Mouse (Mus musculus) gastrocnemius, adult 2 months (tissue): Measurements from ENCODE around the gene Ptpn11. TPM values are rescaled to one million over a fixed set of nuclear protein-coding genes. Genes with fewer than 3 reads are reported as not detected.

Experiments
- DNase-seq: peaks from one replicate; pipeline ENCODE4 v3.0.0; 2022
- H3K27ac ChIP-seq: fragments of 200-600 bp; 2 replicates; pipeline ENCODE4 v1.8.1; 2022; ENCODE audit warnings: mild to moderate bottlenecking
- H3K4me3 ChIP-seq: fragments of 200-600 bp; 2 replicates; pipeline ENCODE4 v1.8.1; 2022; ENCODE audit warnings: mild to moderate bottlenecking, moderate library complexity
- CTCF ChIP-seq: fragments of 200-600 bp; IDR thresholded peaks from 2 replicates; pipeline ENCODE4 v1.8.1; 2022; ENCODE audit warnings: antibody characterized with exemption, mild to moderate bottlenecking, moderate library complexity
- intact Hi-C: fragments of 180-260 bp; cut with DNase I; formaldehyde crosslinking; loops from one replicate; pipeline ENCODE4 v1.15.1; 2025
- total RNA-seq, 2 experiments: library from RNA; stranded (reverse); gene quantifications; 2 replicates each; pipeline ENCODE4 v1.2.3; 2021

Gene Ptpn11
- total RNA-seq, 2 experiments from 2014 or later = 70.6 to 74.4 TPM

DNA sequence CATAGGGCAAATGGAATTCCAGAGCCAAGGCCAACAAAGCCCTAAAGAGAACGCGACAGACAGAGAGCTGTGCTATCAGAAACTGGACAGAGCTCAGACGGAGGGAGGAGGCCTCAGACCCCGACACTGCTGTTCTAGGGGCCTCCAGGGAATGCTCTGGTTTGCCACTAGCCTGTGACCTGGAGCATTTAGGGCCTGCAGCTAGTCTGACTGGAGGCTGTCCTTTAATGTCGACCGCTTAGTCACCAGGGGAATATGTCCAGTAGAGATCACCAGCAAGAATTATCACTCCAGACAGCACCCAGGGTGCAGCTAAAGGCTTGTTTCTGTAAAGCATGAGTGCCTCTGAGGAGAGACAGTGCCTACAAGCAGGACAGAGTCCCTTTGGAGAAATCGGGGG is 32.2 kb downstream of the Ptpn11 start:
- intact Hi-C loops = no loop called here
- no peak overlapping the region for H3K4me3 ChIP-seq
- DNase-seq = no peak
- no peak for TF ChIP-seq CTCF
- H3K27ac ChIP-seq = no peak overlapping the region

DNA sequence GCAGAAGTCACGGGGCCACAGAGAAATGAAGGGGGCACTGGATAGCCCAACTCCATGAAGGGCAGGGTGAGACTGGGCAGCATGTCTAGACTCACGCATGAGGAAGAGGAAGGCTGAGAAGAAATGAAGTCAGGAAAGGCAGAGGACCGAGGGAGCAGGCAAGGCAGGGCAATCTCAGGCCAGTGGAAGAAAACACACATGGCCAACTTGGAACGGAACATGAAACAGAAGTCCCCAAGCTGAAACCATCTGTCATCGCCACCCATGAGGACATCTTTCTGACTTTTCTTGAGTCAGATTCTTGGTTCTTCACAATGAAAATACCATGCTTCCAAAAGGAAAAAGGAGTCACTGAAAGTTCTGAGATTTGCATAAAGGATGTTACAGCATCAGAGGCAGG is 33.7 kb downstream of the Ptpn11 start:
- H3K27ac ChIP-seq = 0 out of 2 replicates have a peak overlapping the region, but pooled peaks have one; percentile 8
- H3K4me3 ChIP-seq = no peak overlapping the region
- intact Hi-C loops = no loop called here
- no peak for DNase-seq
- TF ChIP-seq CTCF = no peak

DNA sequence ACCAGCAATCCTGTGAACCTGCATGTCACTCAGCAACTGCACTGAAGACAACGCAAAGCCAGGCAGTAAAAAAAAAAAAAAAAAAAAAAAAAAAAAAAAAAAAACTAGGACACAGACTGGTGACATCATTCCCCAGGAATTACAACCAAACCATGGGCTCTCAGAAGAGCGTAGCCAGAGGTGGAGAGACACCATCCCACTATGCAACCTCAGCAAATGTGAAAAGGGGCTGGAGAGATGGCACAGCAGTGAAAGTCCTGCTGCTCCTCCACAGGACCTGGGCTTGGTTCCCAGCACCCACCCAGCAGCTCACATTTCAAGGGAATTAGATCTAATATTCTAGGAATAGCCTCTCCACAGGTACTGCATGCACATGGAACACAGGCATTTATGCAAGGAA is 34.2 kb downstream of the Ptpn11 start:
- no peak for TF ChIP-seq CTCF
- no peak for DNase-seq
- Histone ChIP-seq H3K27ac (0 out of 2 replicates have a peak overlapping the region, but pooled peaks have one; percentile 8), H3K4me3 (no peak overlapping the region)
- intact Hi-C loops = no loop called here

DNA sequence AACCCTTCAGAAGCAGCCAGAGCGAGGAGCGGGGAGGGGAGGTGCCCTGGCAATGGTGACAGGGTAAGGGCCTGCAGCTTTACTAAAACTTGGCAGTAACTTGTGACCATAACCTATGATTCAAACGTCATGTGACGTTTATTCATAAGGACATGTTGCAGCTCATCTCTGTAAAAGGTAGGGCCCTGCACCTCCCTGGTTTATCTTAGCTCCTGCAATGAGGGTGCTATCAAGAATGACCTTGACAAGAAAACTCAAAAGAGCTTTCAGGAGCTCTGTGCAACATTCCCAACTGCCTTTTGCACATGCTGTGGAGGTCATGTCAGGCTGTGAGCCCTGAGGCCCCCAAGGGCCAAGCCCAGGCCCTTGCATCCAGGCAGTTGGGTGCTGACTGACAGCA is 35.1 kb downstream of the Ptpn11 start:
- no peak overlapping the region for H3K27ac ChIP-seq
- TF ChIP-seq CTCF = no peak
- DNase-seq = no peak
- intact Hi-C loops = no loop called here
- no peak overlapping the region for H3K4me3 ChIP-seq

DNA sequence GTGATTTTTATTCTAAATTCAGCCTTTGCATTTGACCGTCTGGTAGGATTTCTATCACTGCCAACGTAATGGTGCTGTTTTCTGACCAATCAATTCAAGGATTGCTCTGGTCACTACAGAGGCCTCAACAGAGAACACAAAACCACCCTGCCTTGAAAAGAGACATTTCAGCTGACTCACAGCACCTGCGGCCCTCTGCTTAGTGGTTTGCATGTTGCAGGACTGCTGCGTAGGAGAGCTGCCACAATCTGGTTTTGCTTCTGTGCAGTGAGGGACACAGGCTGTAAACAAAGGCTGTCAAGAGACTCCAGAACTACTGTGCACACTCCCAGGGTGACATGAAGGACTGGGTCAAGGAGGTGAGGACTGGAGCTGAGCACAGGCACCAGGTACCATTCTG is 40.5 kb downstream of the Ptpn11 start:
- H3K27ac ChIP-seq = no peak overlapping the region
- intact Hi-C loops = no loop called here
- no peak overlapping the region for H3K4me3 ChIP-seq
- no peak for DNase-seq
- no peak for TF ChIP-seq CTCF

DNA sequence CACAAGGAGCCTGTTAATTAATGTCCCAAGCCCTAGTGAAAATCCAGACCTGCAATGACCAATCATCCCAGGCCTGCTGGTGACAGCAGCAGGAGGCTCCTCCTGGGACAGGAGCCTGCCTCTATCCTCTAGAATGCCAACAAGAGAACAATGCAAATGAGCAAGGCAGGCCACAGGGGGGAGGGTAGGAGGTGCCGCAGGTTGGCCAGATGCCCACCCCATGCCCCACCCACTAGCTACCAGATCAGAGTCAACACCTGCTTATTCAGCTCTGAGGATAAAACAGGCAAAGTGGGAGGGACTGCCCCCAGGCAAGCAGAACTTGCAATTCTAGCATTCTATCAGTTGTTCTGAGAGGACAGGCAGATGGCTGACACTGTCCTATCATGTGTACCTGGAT is 42.0 kb downstream of the Ptpn11 start:
- intact Hi-C loops = no loop called here
- TF ChIP-seq CTCF = no peak
- H3K4me3 ChIP-seq = no peak overlapping the region
- no peak for DNase-seq
- no peak overlapping the region for H3K27ac ChIP-seq

DNA sequence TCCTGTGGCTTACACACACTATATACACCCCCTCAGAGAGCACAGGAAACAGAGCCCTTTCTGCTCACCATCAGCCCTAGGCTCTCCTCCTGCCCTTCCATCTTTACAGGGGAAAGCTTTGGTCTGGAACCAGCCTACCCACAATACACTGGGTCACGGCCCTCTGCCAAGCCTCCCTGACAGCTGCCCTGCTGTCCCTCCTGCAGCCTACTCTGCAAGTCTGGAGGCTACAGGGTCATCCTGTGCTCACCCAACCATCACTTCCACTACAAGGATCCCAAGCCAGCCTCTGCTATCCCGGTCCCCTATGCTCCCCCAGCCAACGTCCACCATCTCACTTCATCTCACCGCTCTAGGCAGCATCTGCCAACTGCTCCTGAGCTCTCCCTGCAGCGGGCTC is 44.9 kb downstream of the Ptpn11 start:
- peak; percentile 76 for DNase-seq
- TF ChIP-seq CTCF = no peak
- Histone ChIP-seq H3K27ac (0 out of 2 replicates have a peak overlapping the region, but pooled peaks have one; percentile 20), H3K4me3 (no peak overlapping the region)
- intact Hi-C loops = no loop called here

DNA sequence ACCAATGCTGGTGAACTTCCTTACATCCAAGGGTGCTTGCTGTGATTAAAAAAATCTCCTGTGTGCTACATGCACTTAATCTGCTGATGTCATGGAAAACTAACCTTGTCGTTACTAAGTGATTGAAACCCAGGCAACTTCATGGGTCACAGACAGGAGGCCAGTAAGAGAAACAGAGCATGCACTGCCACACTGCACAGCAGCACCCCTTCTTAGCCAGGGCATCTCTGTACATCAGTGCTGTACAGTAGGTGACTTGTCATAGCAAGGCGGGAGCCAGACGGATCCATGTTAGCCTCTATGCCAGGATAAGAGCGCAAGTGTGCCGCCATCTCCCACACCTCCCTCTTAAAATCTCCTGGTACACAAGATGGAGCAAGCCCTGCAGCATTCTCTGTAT is 45.6 kb downstream of the Ptpn11 start:
- no peak for TF ChIP-seq CTCF
- intact Hi-C loops = no loop called here
- DNase-seq = no peak
- Histone ChIP-seq H3K27ac (no peak overlapping the region), H3K4me3 (no peak overlapping the region)

DNA sequence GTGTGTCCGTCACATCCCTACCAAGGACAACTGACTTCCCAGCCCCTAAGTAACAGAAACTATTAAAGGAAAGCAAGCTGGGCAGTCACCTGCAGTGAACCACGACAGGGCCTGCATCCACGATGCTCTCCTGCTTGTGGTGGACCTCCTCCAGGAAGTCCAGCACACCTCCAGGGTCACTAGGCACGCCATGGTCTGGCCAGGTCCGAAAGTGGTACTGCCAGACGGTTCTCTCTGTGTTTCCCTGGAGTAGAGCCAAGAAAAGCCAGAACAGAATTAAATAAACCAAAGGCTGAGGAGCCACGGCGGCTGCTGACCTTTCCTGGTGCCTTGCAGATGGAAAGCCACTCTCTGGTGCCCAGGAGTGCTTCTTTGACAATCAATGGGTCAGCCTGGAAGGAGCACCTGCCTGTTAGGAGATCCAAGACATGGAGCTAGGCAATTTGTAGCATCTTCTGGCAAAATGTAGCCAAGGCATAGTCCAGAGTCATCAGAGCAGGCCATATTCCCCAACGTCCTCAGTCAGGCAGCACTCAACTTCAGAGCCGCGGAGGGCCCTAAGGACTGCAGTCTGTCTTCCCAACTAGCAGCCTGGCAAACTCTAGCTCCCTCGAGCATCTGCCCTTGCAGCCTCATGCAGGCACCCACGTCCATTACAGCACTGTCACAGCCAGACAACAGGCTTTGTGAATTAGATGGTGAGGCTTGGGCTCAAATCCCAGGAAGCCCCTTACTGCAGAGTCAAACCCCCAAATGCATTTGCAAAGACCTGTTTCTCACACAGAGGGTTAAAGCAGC is 46.6 kb downstream of the Ptpn11 start:
- no peak for DNase-seq
- Histone ChIP-seq H3K4me3 (no peak overlapping the region), H3K27ac (no peak overlapping the region)
- intact Hi-C loops = no loop called here
- no peak for TF ChIP-seq CTCF

DNA sequence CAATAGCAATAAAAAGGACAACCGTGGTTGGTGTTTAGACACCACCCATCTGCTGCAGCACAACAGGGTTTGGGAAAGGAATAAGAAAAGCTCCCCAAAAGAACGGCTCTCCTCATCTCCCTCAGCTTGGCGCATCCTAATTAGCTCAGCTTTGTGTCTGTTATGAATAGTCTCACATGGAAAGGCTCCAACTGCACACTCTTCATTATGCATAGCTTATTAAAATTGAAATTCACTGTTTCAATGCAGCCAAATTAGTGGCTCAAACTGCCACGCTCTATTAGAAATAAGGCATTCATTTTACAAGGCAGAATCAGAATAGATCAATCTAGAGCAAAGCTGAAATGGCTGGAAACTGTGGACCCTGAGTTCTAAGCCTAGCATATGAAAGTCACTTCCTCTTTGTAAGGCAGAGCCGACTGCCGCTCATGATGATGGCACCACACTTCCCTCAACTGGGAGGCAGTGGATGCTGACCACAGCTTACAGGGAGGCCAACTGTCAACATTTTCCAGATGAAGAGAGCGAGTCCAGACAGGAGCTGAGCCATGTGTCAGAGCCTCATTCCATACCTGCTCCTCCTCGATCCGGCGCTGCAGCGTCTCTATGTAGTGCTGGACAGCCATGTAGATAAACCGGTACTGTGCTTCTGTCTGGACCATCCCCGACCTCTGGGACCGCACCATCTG is 48.6 kb downstream of the Ptpn11 start:
- Histone ChIP-seq H3K27ac (no peak overlapping the region), H3K4me3 (no peak overlapping the region)
- intact Hi-C loops = no loop called here
- TF ChIP-seq CTCF = no peak
- no peak for DNase-seq

DNA sequence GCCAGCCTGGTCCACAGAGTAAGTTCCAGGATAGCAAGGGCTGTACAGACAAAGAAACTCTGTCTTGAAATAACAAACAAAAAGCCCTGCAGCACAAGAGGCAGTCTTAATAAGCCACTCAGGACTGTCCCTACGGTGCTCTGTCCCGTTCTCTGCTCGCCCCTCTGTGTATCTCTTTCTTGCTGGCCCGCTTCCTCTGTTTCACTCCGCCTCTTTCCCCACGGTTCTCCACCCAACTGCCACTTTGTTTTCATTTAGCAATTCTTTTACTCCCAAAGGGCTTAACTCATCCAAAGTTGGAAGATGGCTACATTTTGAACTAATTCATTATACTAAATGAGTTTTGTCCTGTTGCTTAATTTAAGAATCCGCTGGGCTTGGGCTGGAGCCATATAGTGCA is 50.9 kb downstream of the Ptpn11 start:
- TF ChIP-seq CTCF = no peak

DNA sequence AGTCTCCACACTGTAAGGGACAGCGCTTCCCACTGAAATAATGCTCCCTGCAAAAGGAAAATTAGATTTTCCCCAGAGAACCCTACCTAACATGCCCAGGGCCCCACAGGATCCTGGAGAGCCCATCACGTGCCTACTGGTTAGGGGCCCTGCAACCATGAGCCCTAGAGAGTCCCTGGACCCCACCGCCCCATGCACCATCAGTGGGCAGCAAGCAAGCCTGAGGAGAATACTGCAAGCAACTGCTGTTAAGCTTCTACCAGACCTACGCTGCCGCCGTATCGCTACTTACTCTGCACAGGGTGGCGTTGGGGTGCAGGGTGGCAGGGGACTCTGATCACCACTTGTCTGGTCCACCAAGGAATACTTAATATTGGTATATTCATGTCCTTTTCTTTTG is 54.1 kb downstream of the Ptpn11 start:
- DNase-seq = no peak
- H3K27ac ChIP-seq = no peak overlapping the region
- H3K4me3 ChIP-seq = no peak overlapping the region
- no peak for TF ChIP-seq CTCF
- intact Hi-C loops = no loop called here

More for the DNA sequence above, 50.9 kb downstream of the Ptpn11 start:
- no peak overlapping the region; the same call in 1 of the 2 replicates for H3K27ac ChIP-seq
- intact Hi-C loops = no loop called here
- no peak for DNase-seq
- H3K4me3 ChIP-seq = no peak overlapping the region

DNA sequence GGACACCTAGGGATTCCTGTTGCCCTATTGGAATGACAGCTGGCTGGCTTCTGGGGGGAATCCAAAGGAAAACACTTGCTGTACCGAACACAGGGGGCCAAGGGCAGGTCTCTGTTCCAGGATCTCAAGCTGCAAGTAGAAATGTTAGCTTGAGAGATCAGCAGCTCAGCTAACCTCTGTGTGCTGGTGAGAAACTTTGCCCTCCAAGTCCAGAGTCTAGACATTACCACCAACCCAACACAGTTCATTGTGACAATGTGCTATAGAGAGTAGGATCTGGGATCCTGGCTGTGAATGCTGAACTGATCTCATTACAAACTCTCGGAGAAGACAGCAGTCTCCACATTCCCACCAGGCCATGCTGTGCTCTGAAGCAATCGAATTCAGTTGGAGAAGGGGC is 59.4 kb downstream of the Ptpn11 start:
- H3K4me3 ChIP-seq = no peak overlapping the region
- H3K27ac ChIP-seq = no peak overlapping the region
- no peak for TF ChIP-seq CTCF
- intact Hi-C loops = no loop called here
- no peak for DNase-seq

DNA sequence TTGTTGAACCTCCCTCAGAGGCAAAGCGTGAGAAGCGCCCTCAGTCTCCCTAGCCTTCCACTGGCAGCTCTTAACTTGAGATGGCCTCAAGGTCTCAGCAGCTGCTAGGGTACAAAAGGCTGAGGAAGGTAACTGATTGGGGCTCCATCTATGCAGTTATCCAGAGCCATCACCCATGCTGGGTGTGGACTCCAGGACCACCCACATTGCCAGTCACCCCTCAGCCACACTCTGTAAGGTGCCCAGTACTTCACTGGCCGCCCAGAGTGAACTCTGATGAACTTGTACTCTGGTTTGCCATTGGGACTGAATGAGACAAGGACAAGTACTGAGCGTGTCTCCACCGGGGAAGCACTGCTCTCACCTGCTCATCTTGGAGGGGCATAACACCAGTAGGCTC is 61.9 kb downstream of the Ptpn11 start:
- Histone ChIP-seq H3K27ac (no peak overlapping the region), H3K4me3 (no peak overlapping the region)
- DNase-seq = no peak
- no peak for TF ChIP-seq CTCF
- intact Hi-C loops = no loop called here
